Mouse (Mus musculus): Measurements from ENCODE around the gene Ctf2. TPM values are rescaled to one million over a fixed set of nuclear protein-coding genes. Genes with fewer than 3 reads are reported as not detected.

The Ctf2 gene
- total and polyA plus RNA-seq, 3 experiments = 0.39 to 1.0 TPM; not detected in 1

GRCm38 (mm10) chr7:127672776-127673175, 59.2 kb downstream of the Ctf2 start:
- no peak for DNase-seq (ENCODE audit: low read depth, low spot score)
- TF ChIP-seq ELF1 (IDR thresholded peaks at IDR 0.05; ENCODE audit: low read depth, low read length) (no peak), JUND (IDR thresholded peaks at IDR 0.05; ENCODE audit: low read depth, low read length) (no peak), UBTF (IDR thresholded peaks at IDR 0.05; ENCODE audit: borderline replicate concordance, insufficient read depth, low read depth, low read length) (no peak), SIN3A (IDR thresholded peaks at IDR 0.05; ENCODE audit: low read length) (no peak), CTCF (IDR thresholded peaks at IDR 0.05 in 2 of 3, conservative IDR thresholded peaks at IDR 0.05 in 1 of 3; ENCODE audit: control insufficient read depth in 1 of 3, insufficient read depth in 1 of 3, low read depth in 2 of 3, low read length in 3 of 3, poor library complexity in 1 of 3, severe bottlenecking in 1 of 3) (no peak), ZNF384 (IDR thresholded peaks at IDR 0.05; ENCODE audit: low read depth, low read length) (no peak), MAZ (IDR thresholded peaks at IDR 0.05; ENCODE audit: low read depth, low read length) (no peak), USF2 (IDR thresholded peaks at IDR 0.05; ENCODE audit: borderline replicate concordance in 1 of 2, insufficient read depth in 1 of 2, low read depth in 1 of 2, low read length in 2 of 2) (no peak)
- Histone ChIP-seq H3K4me3 (ENCODE audit: control insufficient read depth in 1 of 2, insufficient read depth in 1 of 2, low read depth in 2 of 2, low read length in 2 of 2) (no peak overlapping the region), H3K9me3 (replicated peaks; ENCODE audit: insufficient read depth, low read length) (no peaks in the 10 kb centered on the region), H3K9ac (ENCODE audit: control insufficient read depth, low read depth, low read length, poor library complexity, severe bottlenecking) (no peak overlapping the region), H3K79me2 (ENCODE audit: control insufficient read depth, insufficient read depth, low read length, poor library complexity) (no peaks in the 10 kb centered on the region), H3K27ac (ENCODE audit: control insufficient read depth, low read depth, low read length) (no peak overlapping the region), H3K4me1 (ENCODE audit: control insufficient read depth in 1 of 2, insufficient read depth in 2 of 2, low read length in 2 of 2) (no peaks in the 10 kb centered on the region), H3K36me3 (ENCODE audit: control insufficient read depth in 1 of 2, insufficient read depth in 2 of 2, low read length in 2 of 2) (0 out of 4 replicates have a peak, but pooled peaks cover 0 to 2% of the 10 kb centered on the region in 2 experiments), H3K27me3 (ENCODE audit: control insufficient read depth in 1 of 2, insufficient read depth in 2 of 2, low read length in 2 of 2) (no peaks in the 10 kb centered on the region)

GRCm38 (mm10) chr7:127671880-127672774, 59.8 kb downstream of the Ctf2 start:
- no peaks in the 10 kb centered on the region for H3K27me3 ChIP-seq (ENCODE audit: control insufficient read depth in 1 of 2, insufficient read depth in 2 of 2, low read length in 2 of 2)
- no peak overlapping the region for H3K27ac ChIP-seq (ENCODE audit: control insufficient read depth, low read depth, low read length)
- peaks cover 0 to 3% of the 10 kb centered on the region in 2 experiments; a peak in 1 of 4 replicates for H3K4me1 ChIP-seq (ENCODE audit: control insufficient read depth in 1 of 2, insufficient read depth in 2 of 2, low read length in 2 of 2)
- H3K4me3 ChIP-seq (ENCODE audit: control insufficient read depth in 1 of 2, insufficient read depth in 1 of 2, low read depth in 2 of 2, low read length in 2 of 2) = no peak overlapping the region
- 0 out of 4 replicates have a peak, but pooled peaks cover 0 to 2% of the 10 kb centered on the region in 2 experiments for H3K36me3 ChIP-seq (ENCODE audit: control insufficient read depth in 1 of 2, insufficient read depth in 2 of 2, low read length in 2 of 2)
- no peaks in the 10 kb centered on the region for H3K79me2 ChIP-seq (ENCODE audit: control insufficient read depth, insufficient read depth, low read length, poor library complexity)
- no peak for DNase-seq (ENCODE audit: low read depth, low spot score)
- H3K9me3 ChIP-seq (replicated peaks; ENCODE audit: insufficient read depth, low read length) = no peaks in the 10 kb centered on the region
- TF ChIP-seq SMC3 (IDR thresholded peaks at IDR 0.05; ENCODE audit: low read depth, low read length) (no peak), MXI1 (IDR thresholded peaks at IDR 0.05; ENCODE audit: low read depth, low read length) (no peak), JUND (IDR thresholded peaks at IDR 0.05; ENCODE audit: low read depth, low read length) (no peak), RAD21 (IDR thresholded peaks at IDR 0.05; ENCODE audit: low read depth, low read length) (no peak), POLR2A (IDR thresholded peaks at IDR 0.05; ENCODE audit: control insufficient read depth in 1 of 2, insufficient read depth in 1 of 2, low read depth in 1 of 2, low read length in 2 of 2, poor library complexity in 1 of 2) (no peak), MYC (IDR thresholded peaks at IDR 0.05; ENCODE audit: low read depth, low read length) (no peak), MEF2A (IDR thresholded peaks at IDR 0.05; ENCODE audit: extremely low read depth, insufficient replicate concordance, low read depth, low read length, poor library complexity, severe bottlenecking) (no peak), MYB (IDR thresholded peaks at IDR 0.05; ENCODE audit: low read depth, low read length) (no peak), TAL1 (IDR thresholded peaks at IDR 0.05; ENCODE audit: low read length) (no peak), MAZ (IDR thresholded peaks at IDR 0.05; ENCODE audit: low read depth, low read length) (no peak)
- no peak overlapping the region for H3K9ac ChIP-seq (ENCODE audit: control insufficient read depth, low read depth, low read length, poor library complexity, severe bottlenecking)

Other genes with a start within 250 kb of the Ctf2 start
- gene Srcap, start 220.2 kb downstream of the Ctf2 start, total RNA-seq (2012; rRNA removed) = 20.3 and 22.3 TPM in 2 replicates
- 10 to 100 TPM; 34.3 to 45.1 TPM for gene Srcap, start 220.2 kb downstream of the Ctf2 start, polyA plus RNA-seq (2012; ENCODE audit: insufficient read depth in 1 of 2, insufficient read length in 2 of 2, low read depth in 1 of 2, low replicate concordance in 2 of 2, missing spikeins in 1 of 2)
- gene Gm42715, start 212.6 kb downstream of the Ctf2 start, total RNA-seq (2012; rRNA removed) = 9.0 and 12.0 TPM in 2 replicates
- gene Gm42715, start 212.6 kb downstream of the Ctf2 start, polyA plus RNA-seq (2012; ENCODE audit: insufficient read depth in 1 of 2, insufficient read length in 2 of 2, low read depth in 1 of 2, low replicate concordance in 2 of 2, missing spikeins in 1 of 2) = 10 to 100 TPM in 1 of 2 experiments, not detected in 1; 25.4 TPM
- not detected in 2 replicates for gene Tmem265, start 170.8 kb downstream of the Ctf2 start, total RNA-seq (2012; rRNA removed)
- gene Tmem265, start 170.8 kb downstream of the Ctf2 start, polyA plus RNA-seq (2012; ENCODE audit: insufficient read depth in 1 of 2, insufficient read length in 2 of 2, low read depth in 1 of 2, low replicate concordance in 2 of 2, missing spikeins in 1 of 2) = not detected
- 22.9 and 23.3 TPM in 2 replicates for gene Phkg2, start 158.8 kb downstream of the Ctf2 start, total RNA-seq (2012; rRNA removed)
- 10 to 100 TPM in 1 of 2 experiments, not detected in 1; 70.8 TPM for gene Phkg2, start 158.8 kb downstream of the Ctf2 start, polyA plus RNA-seq (2012; ENCODE audit: insufficient read depth in 1 of 2, insufficient read length in 2 of 2, low read depth in 1 of 2, low replicate concordance in 2 of 2, missing spikeins in 1 of 2)
- 3.6 and 6.9 TPM in 2 replicates for gene Ccdc189, start 143.6 kb downstream of the Ctf2 start, total RNA-seq (2012; rRNA removed)
- gene Ccdc189, start 143.6 kb downstream of the Ctf2 start, polyA plus RNA-seq (2012; ENCODE audit: insufficient read depth in 1 of 2, insufficient read length in 2 of 2, low read depth in 1 of 2, low replicate concordance in 2 of 2, missing spikeins in 1 of 2) = 1 to 10 TPM in 1 of 2 experiments, not detected in 1; 4.2 TPM
- gene Rnf40, start 143.4 kb downstream of the Ctf2 start, total RNA-seq (2012; rRNA removed) = 43.8 and 49.5 TPM in 2 replicates
- gene Rnf40, start 143.4 kb downstream of the Ctf2 start, polyA plus RNA-seq (2012; ENCODE audit: insufficient read depth in 1 of 2, insufficient read length in 2 of 2, low read depth in 1 of 2, low replicate concordance in 2 of 2, missing spikeins in 1 of 2) = 10 to 100 TPM in 1 of 2 experiments, not detected in 1; 75.1 TPM
- gene Zfp629, start 116.4 kb downstream of the Ctf2 start, total RNA-seq (2012; rRNA removed) = 9.4 and 12.6 TPM in 2 replicates
- gene Zfp629, start 116.4 kb downstream of the Ctf2 start, polyA plus RNA-seq (2012; ENCODE audit: insufficient read depth in 1 of 2, insufficient read length in 2 of 2, low read depth in 1 of 2, low replicate concordance in 2 of 2, missing spikeins in 1 of 2) = 10 to 100 TPM in 1 of 2 experiments, not detected in 1; 10.8 TPM
- gene Bcl7c, start 23.2 kb downstream of the Ctf2 start, total RNA-seq (2012; rRNA removed) = 54.9 and 72.4 TPM in 2 replicates
- gene Bcl7c, start 23.2 kb downstream of the Ctf2 start, polyA plus RNA-seq (2012; ENCODE audit: insufficient read depth in 1 of 2, insufficient read length in 2 of 2, low read depth in 1 of 2, low replicate concordance in 2 of 2, missing spikeins in 1 of 2) = 10 to 100 TPM in 1 of 2 experiments, not detected in 1; 98.4 TPM
- 1.9 and 2.8 TPM in 2 replicates for gene Ctf1, start 19.4 kb downstream of the Ctf2 start, total RNA-seq (2012; rRNA removed)
- 1 to 10 TPM in 1 of 2 experiments, not detected in 1; 7.2 TPM for gene Ctf1, start 19.4 kb downstream of the Ctf2 start, polyA plus RNA-seq (2012; ENCODE audit: insufficient read depth in 1 of 2, insufficient read length in 2 of 2, low read depth in 1 of 2, low replicate concordance in 2 of 2, missing spikeins in 1 of 2)
- 37.7 and 46.7 TPM in 2 replicates for gene Fbxl19, start 12.4 kb upstream of the Ctf2 start, total RNA-seq (2012; rRNA removed)
- 10 to 100 TPM in 1 of 2 experiments, not detected in 1; 58.3 TPM for gene Fbxl19, start 12.4 kb upstream of the Ctf2 start, polyA plus RNA-seq (2012; ENCODE audit: insufficient read depth in 1 of 2, insufficient read length in 2 of 2, low read depth in 1 of 2, low replicate concordance in 2 of 2, missing spikeins in 1 of 2)
- 31.4 and 37.5 TPM in 2 replicates for gene Orai3, start 37.6 kb upstream of the Ctf2 start, total RNA-seq (2012; rRNA removed)
- 10 to 100 TPM in 1 of 2 experiments, not detected in 1; 47.2 TPM for gene Orai3, start 37.6 kb upstream of the Ctf2 start, polyA plus RNA-seq (2012; ENCODE audit: insufficient read depth in 1 of 2, insufficient read length in 2 of 2, low read depth in 1 of 2, low replicate concordance in 2 of 2, missing spikeins in 1 of 2)
- 9.2 and 10.3 TPM in 2 replicates for gene Setd1a, start 44.5 kb upstream of the Ctf2 start, total RNA-seq (2012; rRNA removed)
- gene Setd1a, start 44.5 kb upstream of the Ctf2 start, polyA plus RNA-seq (2012; ENCODE audit: insufficient read depth in 1 of 2, insufficient read length in 2 of 2, low read depth in 1 of 2, low replicate concordance in 2 of 2, missing spikeins in 1 of 2) = 10 to 100 TPM in 1 of 2 experiments, not detected in 1; 55.9 TPM
- gene Gm49388, start 53.4 kb upstream of the Ctf2 start, total RNA-seq (2012; rRNA removed) = 0.73 and 0.88 TPM in 2 replicates
- 1 to 10 TPM in 1 of 2 experiments, not detected in 1; 1.3 TPM for gene Gm49388, start 53.4 kb upstream of the Ctf2 start, polyA plus RNA-seq (2012; ENCODE audit: insufficient read depth in 1 of 2, insufficient read length in 2 of 2, low read depth in 1 of 2, low replicate concordance in 2 of 2, missing spikeins in 1 of 2)
- gene Hsd3b7, start 68.4 kb upstream of the Ctf2 start, total RNA-seq (2012; rRNA removed) = 0.59 and 1.4 TPM in 2 replicates
- under 1 TPM in 1 of 2 experiments, not detected in 1; 0.75 TPM for gene Hsd3b7, start 68.4 kb upstream of the Ctf2 start, polyA plus RNA-seq (2012; ENCODE audit: insufficient read depth in 1 of 2, insufficient read length in 2 of 2, low read depth in 1 of 2, low replicate concordance in 2 of 2, missing spikeins in 1 of 2)
- 44.4 and 47.8 TPM in 2 replicates for gene Stx4a, start 92.1 kb upstream of the Ctf2 start, total RNA-seq (2012; rRNA removed)
- 100 to 1,000 TPM in 1 of 2 experiments, not detected in 1; 121 TPM for gene Stx4a, start 92.1 kb upstream of the Ctf2 start, polyA plus RNA-seq (2012; ENCODE audit: insufficient read depth in 1 of 2, insufficient read length in 2 of 2, low read depth in 1 of 2, low replicate concordance in 2 of 2, missing spikeins in 1 of 2)
- 0.03 and 0.15 TPM in 2 replicates for gene Stx1b, start 92.4 kb upstream of the Ctf2 start, total RNA-seq (2012; rRNA removed)
- under 1 TPM in 1 of 2 experiments, not detected in 1; 0.56 TPM for gene Stx1b, start 92.4 kb upstream of the Ctf2 start, polyA plus RNA-seq (2012; ENCODE audit: insufficient read depth in 1 of 2, insufficient read length in 2 of 2, low read depth in 1 of 2, low replicate concordance in 2 of 2, missing spikeins in 1 of 2)
- 30.1 and 35.8 TPM in 2 replicates for gene Zfp646, start 144.1 kb upstream of the Ctf2 start, total RNA-seq (2012; rRNA removed)
- 10 to 100 TPM in 1 of 2 experiments, not detected in 1; 38.2 TPM for gene Zfp646, start 144.1 kb upstream of the Ctf2 start, polyA plus RNA-seq (2012; ENCODE audit: insufficient read depth in 1 of 2, insufficient read length in 2 of 2, low read depth in 1 of 2, low replicate concordance in 2 of 2, missing spikeins in 1 of 2)
- 7.7 and 9.1 TPM in 2 replicates for gene Zfp668, start 144.7 kb upstream of the Ctf2 start, total RNA-seq (2012; rRNA removed)
- 10 to 100 TPM in 1 of 2 experiments, not detected in 1; 15.6 TPM for gene Zfp668, start 144.7 kb upstream of the Ctf2 start, polyA plus RNA-seq (2012; ENCODE audit: insufficient read depth in 1 of 2, insufficient read length in 2 of 2, low read depth in 1 of 2, low replicate concordance in 2 of 2, missing spikeins in 1 of 2)
- 0.10 and 0.15 TPM in 2 replicates for gene Prss53, start 158.8 kb upstream of the Ctf2 start, total RNA-seq (2012; rRNA removed)
- gene Prss53, start 158.8 kb upstream of the Ctf2 start, polyA plus RNA-seq (2012; ENCODE audit: insufficient read depth in 1 of 2, insufficient read length in 2 of 2, low read depth in 1 of 2, low replicate concordance in 2 of 2, missing spikeins in 1 of 2) = under 1 TPM in 1 of 2 experiments, not detected in 1; 0.77 TPM
- not detected in 2 replicates for gene Gm21974, start 163.3 kb upstream of the Ctf2 start, total RNA-seq (2012; rRNA removed)
- gene Gm21974, start 163.3 kb upstream of the Ctf2 start, polyA plus RNA-seq (2012; ENCODE audit: insufficient read depth in 1 of 2, insufficient read length in 2 of 2, low read depth in 1 of 2, low replicate concordance in 2 of 2, missing spikeins in 1 of 2) = not detected
- gene Vkorc1, start 163.5 kb upstream of the Ctf2 start, total RNA-seq (2012; rRNA removed) = 28.7 and 36.2 TPM in 2 replicates
- 10 to 100 TPM in 1 of 2 experiments, not detected in 1; 66.4 TPM for gene Vkorc1, start 163.5 kb upstream of the Ctf2 start, polyA plus RNA-seq (2012; ENCODE audit: insufficient read depth in 1 of 2, insufficient read length in 2 of 2, low read depth in 1 of 2, low replicate concordance in 2 of 2, missing spikeins in 1 of 2)
- 32.6 and 35.0 TPM in 2 replicates for gene Bckdk, start 171.9 kb upstream of the Ctf2 start, total RNA-seq (2012; rRNA removed)
- 100 to 1,000 TPM in 1 of 2 experiments, not detected in 1; 126 TPM for gene Bckdk, start 171.9 kb upstream of the Ctf2 start, polyA plus RNA-seq (2012; ENCODE audit: insufficient read depth in 1 of 2, insufficient read length in 2 of 2, low read depth in 1 of 2, low replicate concordance in 2 of 2, missing spikeins in 1 of 2)
- 40.3 and 45.8 TPM in 2 replicates for gene Kat8, start 180.3 kb upstream of the Ctf2 start, total RNA-seq (2012; rRNA removed)
- 10 to 100 TPM in 1 of 2 experiments, not detected in 1; 39.5 TPM for gene Kat8, start 180.3 kb upstream of the Ctf2 start, polyA plus RNA-seq (2012; ENCODE audit: insufficient read depth in 1 of 2, insufficient read length in 2 of 2, low read depth in 1 of 2, low replicate concordance in 2 of 2, missing spikeins in 1 of 2)
- gene Prss8, start 197.9 kb upstream of the Ctf2 start, total RNA-seq (2012; rRNA removed) = 0.12 TPM in 1 of 2 replicates, not detected in the other
- under 1 TPM in 1 of 2 experiments, not detected in 1; 0.21 TPM for gene Prss8, start 197.9 kb upstream of the Ctf2 start, polyA plus RNA-seq (2012; ENCODE audit: insufficient read depth in 1 of 2, insufficient read length in 2 of 2, low read depth in 1 of 2, low replicate concordance in 2 of 2, missing spikeins in 1 of 2)
- gene Prss36, start 214.6 kb upstream of the Ctf2 start, total RNA-seq (2012; rRNA removed) = 1.7 and 1.9 TPM in 2 replicates
- gene Prss36, start 214.6 kb upstream of the Ctf2 start, polyA plus RNA-seq (2012; ENCODE audit: insufficient read depth in 1 of 2, insufficient read length in 2 of 2, low read depth in 1 of 2, low replicate concordance in 2 of 2, missing spikeins in 1 of 2) = 1 to 10 TPM in 1 of 2 experiments, not detected in 1; 5.1 TPM
- gene Fus, start 235.3 kb upstream of the Ctf2 start, total RNA-seq (2012; rRNA removed) = 49.7 and 60.5 TPM in 2 replicates
- gene Fus, start 235.3 kb upstream of the Ctf2 start, polyA plus RNA-seq (2012; ENCODE audit: insufficient read depth in 1 of 2, insufficient read length in 2 of 2, low read depth in 1 of 2, low replicate concordance in 2 of 2, missing spikeins in 1 of 2) = 100 to 1,000 TPM; 346 to 848 TPM